Mouse (Mus musculus) neural tube, embryonic 13.5 days (tissue): ENCODE measurements around the gene Cpa2. TPM values are rescaled to one million over a fixed set of nuclear protein-coding genes. Genes with fewer than 3 reads are reported as not detected.

Experiments used
- ATAC-seq: fragments of 200-750 bp; cut with Nextera tagmentation; 2 replicates; pipeline ENCODE4 v1.8.0; 2017; ENCODE audit warnings: low read depth, mild to moderate bottlenecking, moderate TSS enrichment, moderate library complexity
- H3K27ac ChIP-seq: fragments of 300-500 bp; sonication (generic); replicated peaks from 2 replicates; pipeline ENCODE4 v1.5.1; 2015; ENCODE audit warnings: moderate library complexity, mild to moderate bottlenecking, inconsistent platforms
- H3K27me3 ChIP-seq: fragments of 300-500 bp; sonication (generic); 2 replicates; pipeline ENCODE4 v1.6.1; 2015; ENCODE audit warnings: mild to moderate bottlenecking, inconsistent platforms
- H3K36me3 ChIP-seq: fragments of 300-500 bp; sonication (generic); 2 replicates; pipeline ENCODE4 v1.6.1; 2015; ENCODE audit warnings: mild to moderate bottlenecking, inconsistent platforms
- H3K4me1 ChIP-seq: fragments of 300-500 bp; sonication (generic); replicated peaks from 2 replicates; pipeline ENCODE4 v1.6.1; 2015; ENCODE audit warnings: inconsistent platforms
- H3K4me2 ChIP-seq: fragments of 300-500 bp; sonication (generic); 2 replicates; pipeline ENCODE4 v1.6.1; 2015; ENCODE audit warnings: inconsistent platforms, mild to moderate bottlenecking, moderate library complexity
- H3K4me3 ChIP-seq: fragments of 300-500 bp; sonication (generic); 2 replicates; pipeline ENCODE4 v1.5.1; 2015; ENCODE audit warnings: mild to moderate bottlenecking, inconsistent platforms
- H3K9ac ChIP-seq: fragments of 300-500 bp; sonication (generic); 2 replicates; pipeline ENCODE4 v1.6.1; 2015; ENCODE audit warnings: moderate library complexity, mild to moderate bottlenecking, inconsistent platforms
- H3K9me3 ChIP-seq: fragments of 300-500 bp; sonication (generic); 2 replicates; pipeline ENCODE4 v1.6.1; 2016; ENCODE audit warnings: inconsistent platforms
- WGBS: fragments of 180-500 bp; shearing (Covaris S2); methylation state at CpG from one replicate; pipeline ENCODE4 v1.1.7; 2015; 5-methylcytosine and 5-hydroxymethylcytosine counted together
- polyA plus RNA-seq: library from polyadenylated mRNA; unstranded; fragments of >200 nt; fragmentation: Nextera tagmentation; extraction: Ambion mirVana; gene quantifications from 2 replicates; pipeline ENCODE4 v1.2.1, GENCODE M21; 2015

Gene Cpa2
- polyA plus RNA-seq, 1 experiment from 2014 or later = 7.8 TPM

GRCm38 (mm10) chr6:30535340-30535739 is 6.0 kb upstream of the Cpa2 start:
- ATAC-seq = no peak
- WGBS = 49% methylated on average over 3 of the region's 3 CpGs
- no peak overlapping the region for H3K27ac ChIP-seq

GRCm38 (mm10) chr6:30538240-30538639 is 3.1 kb upstream of the Cpa2 start:
- Histone ChIP-seq H3K4me1 (peaks cover 4% of the 10 kb centered on the region; the same call in 1 of the 2 replicates), H3K9ac (no peak overlapping the region), H3K27me3 (no peaks in the 10 kb centered on the region), H3K27ac (no peak overlapping the region), H3K36me3 (no peaks in the 10 kb centered on the region), H3K4me3 (no peak overlapping the region), H3K4me2 (no peak overlapping the region), H3K9me3 (no peaks in the 10 kb centered on the region)
- ATAC-seq = no peak
- WGBS = 78% methylated on average over 10 of the region's 10 CpGs

More at GRCm38 (mm10) chr6:30535340-30535739, 6.0 kb upstream of the Cpa2 start:
- Histone ChIP-seq H3K27me3 (no peaks in the 10 kb centered on the region), H3K4me3 (no peak overlapping the region), H3K4me2 (no peak overlapping the region), H3K4me1 (no peaks in the 10 kb centered on the region), H3K9ac (no peak overlapping the region), H3K36me3 (no peaks in the 10 kb centered on the region), H3K9me3 (no peaks in the 10 kb centered on the region)

GRCm38 (mm10) chr6:30538800-30539199 is 2.6 kb upstream of the Cpa2 start:
- Histone ChIP-seq H3K9me3 (no peaks in the 10 kb centered on the region), H3K4me3 (no peak overlapping the region), H3K27ac (no peak overlapping the region), H3K27me3 (no peaks in the 10 kb centered on the region), H3K36me3 (no peaks in the 10 kb centered on the region), H3K9ac (no peak overlapping the region), H3K4me2 (no peak overlapping the region), H3K4me1 (peaks cover 9% of the 10 kb centered on the region)
- WGBS = 85% methylated on average over 5 of the region's 5 CpGs
- ATAC-seq = no peak

GRCm38 (mm10) chr6:30542277-30542676 is 895 bp downstream of the Cpa2 start:
- no peak for ATAC-seq
- H3K4me3 ChIP-seq = no peak overlapping the region
- WGBS = 91% methylated on average over 6 of the region's 6 CpGs

GRCm38 (mm10) chr6:30543077-30543476 is 1.7 kb downstream of the Cpa2 start:
- Histone ChIP-seq H3K9me3 (no peaks in the 10 kb centered on the region), H3K4me1 (peaks cover 47% of the 10 kb centered on the region), H3K4me2 (no peak overlapping the region), H3K9ac (no peak overlapping the region), H3K27me3 (no peaks in the 10 kb centered on the region), H3K36me3 (no peaks in the 10 kb centered on the region), H3K4me3 (no peak overlapping the region), H3K27ac (no peak overlapping the region)
- ATAC-seq = no peak
- WGBS = 43% methylated on average over 12 of the region's 12 CpGs

More at GRCm38 (mm10) chr6:30542277-30542676, 895 bp downstream of the Cpa2 start:
- Histone ChIP-seq H3K9ac (no peak overlapping the region), H3K4me2 (no peak overlapping the region), H3K9me3 (no peaks in the 10 kb centered on the region), H3K27ac (no peak overlapping the region), H3K27me3 (no peaks in the 10 kb centered on the region), H3K36me3 (no peaks in the 10 kb centered on the region), H3K4me1 (peaks cover 40% of the 10 kb centered on the region)

GRCm38 (mm10) chr6:30543851-30544250 is 2.5 kb downstream of the Cpa2 start:
- no peaks in the 10 kb centered on the region for H3K36me3 ChIP-seq
- H3K4me1 ChIP-seq = peaks cover 52% of the 10 kb centered on the region
- ATAC-seq = no peak
- no peaks in the 10 kb centered on the region for H3K27me3 ChIP-seq
- no peak overlapping the region for H3K4me2 ChIP-seq
- no peak overlapping the region for H3K27ac ChIP-seq
- WGBS = 19% methylated on average over 8 of the region's 8 CpGs
- H3K9ac ChIP-seq = 0 out of 2 replicates have a peak overlapping the region, but pooled peaks have one; percentile 9
- no peaks in the 10 kb centered on the region for H3K9me3 ChIP-seq
- H3K4me3 ChIP-seq = no peak overlapping the region

- Histone ChIP-seq H3K27ac (peak overlapping the region; percentile 92), H3K27me3 (no peaks in the 10 kb centered on the region), H3K9me3 (no peaks in the 10 kb centered on the region), H3K9ac (no peak overlapping the region), H3K4me2 (no peak overlapping the region), H3K4me1 (peaks cover 61% of the 10 kb centered on the region), H3K36me3 (no peaks in the 10 kb centered on the region), H3K4me3 (no peak overlapping the region)
- no peak for ATAC-seq
- 73% methylated on average over 7 of the region's 7 CpGs for WGBS
Observed at GRCm38 (mm10) chr6:30545689-30546088, 4.3 kb downstream of the Cpa2 start.

- Histone ChIP-seq H3K4me2 (peak overlapping the region; percentile 56), H3K27me3 (no peaks in the 10 kb centered on the region), H3K4me1 (peaks cover 64% of the 10 kb centered on the region), H3K4me3 (peak overlapping the region; percentile 28), H3K27ac (peak overlapping the region; percentile 92), H3K9ac (peak overlapping the region; percentile 68), H3K36me3 (no peaks in the 10 kb centered on the region), H3K9me3 (no peaks in the 10 kb centered on the region)
- peak; percentile 62; the same call in 1 of the 2 replicates for ATAC-seq
- WGBS = 8% methylated on average over 17 of the region's 17 CpGs
Observed at GRCm38 (mm10) chr6:30546571-30547273, 5.3 kb downstream of the Cpa2 start.

GRCm38 (mm10) chr6:30547274-30547645 is 5.9 kb downstream of the Cpa2 start:
- no peaks in the 10 kb centered on the region for H3K36me3 ChIP-seq
- H3K4me3 ChIP-seq = peak overlapping the region; percentile 28
- H3K4me1 ChIP-seq = peaks cover 68% of the 10 kb centered on the region
- H3K4me2 ChIP-seq = peak overlapping the region; percentile 56
- H3K9ac ChIP-seq = peak overlapping the region; percentile 68
- H3K27me3 ChIP-seq = no peaks in the 10 kb centered on the region
- H3K9me3 ChIP-seq = no peaks in the 10 kb centered on the region
- H3K27ac ChIP-seq = peak overlapping the region; percentile 92
- ATAC-seq = peak; percentile 37; the same call in 1 of the 2 replicates
- 0% methylated on average over 16 of the region's 17 CpGs for WGBS

- WGBS = 29% methylated on average over 9 of the region's 9 CpGs
Observed at GRCm38 (mm10) chr6:30547656-30548306, 6.4 kb downstream of the Cpa2 start.

GRCm38 (mm10) chr6:30549231-30549761 is 7.9 kb downstream of the Cpa2 start:
- Histone ChIP-seq H3K9ac (no peak overlapping the region), H3K9me3 (no peaks in the 10 kb centered on the region), H3K36me3 (no peaks in the 10 kb centered on the region), H3K4me2 (no peak overlapping the region), H3K4me3 (no peak overlapping the region), H3K27me3 (no peaks in the 10 kb centered on the region), H3K27ac (peak overlapping the region; percentile 57), H3K4me1 (peaks cover 73% of the 10 kb centered on the region)
- WGBS = 22% methylated on average over 15 of the region's 15 CpGs
- no peak for ATAC-seq

More at GRCm38 (mm10) chr6:30547656-30548306, 6.4 kb downstream of the Cpa2 start:
- 0 out of 2 replicates have a peak overlapping the region, but pooled peaks have one; percentile 18 for H3K9ac ChIP-seq
- peak overlapping the region; percentile 56 for H3K4me2 ChIP-seq
- peak overlapping the region; percentile 92 for H3K27ac ChIP-seq
- no peak for ATAC-seq
- H3K4me1 ChIP-seq = peaks cover 73% of the 10 kb centered on the region
- no peaks in the 10 kb centered on the region for H3K9me3 ChIP-seq
- no peaks in the 10 kb centered on the region for H3K27me3 ChIP-seq
- no peaks in the 10 kb centered on the region for H3K36me3 ChIP-seq
- H3K4me3 ChIP-seq = no peak overlapping the region

- Histone ChIP-seq H3K36me3 (no peaks in the 10 kb centered on the region), H3K27ac (peak overlapping the region; percentile 88; the same call in 1 of the 2 replicates), H3K4me3 (no peak overlapping the region), H3K9me3 (no peaks in the 10 kb centered on the region), H3K4me1 (peaks cover 62% of the 10 kb centered on the region), H3K27me3 (no peaks in the 10 kb centered on the region), H3K4me2 (no peak overlapping the region), H3K9ac (no peak overlapping the region)
- 59% methylated on average over 7 of the region's 7 CpGs for WGBS
- ATAC-seq = no peak
Observed at GRCm38 (mm10) chr6:30550496-30551192, 9.3 kb downstream of the Cpa2 start.
